Mouse (Mus musculus): Measurements from ENCODE around the gene Ptprd. TPM values are rescaled to one million over a fixed set of nuclear protein-coding genes. Genes with fewer than 3 reads are reported as not detected.

Ptprd gene
- polyA plus RNA-seq, 1 experiment from 2014 or later = 14.0 TPM

- 78% methylated on average over 6 of the region's 6 CpGs for WGBS
- Histone ChIP-seq H3K9me3 (ENCODE audit: control insufficient read depth, low read length) (no peaks in the 10 kb centered on the region), H3K27ac (ENCODE audit: low read length) (no peak overlapping the region), H3K4me2 (ENCODE audit: low read depth, low read length) (no peak overlapping the region), H3K4me1 (replicated peaks; ENCODE audit: control insufficient read depth, insufficient read depth, low read length) (no peaks in the 10 kb centered on the region), H3K9ac (ENCODE audit: low read length) (no peak overlapping the region), H3K36me3 (ENCODE audit: control insufficient read depth, insufficient read depth, low read length) (no peaks in the 10 kb centered on the region), H3K4me3 (ENCODE audit: low read length) (no peak overlapping the region), H3K27me3 (ENCODE audit: control insufficient read depth, insufficient read depth, low read depth, low read length) (no peaks in the 10 kb centered on the region)
- no peak for ATAC-seq (ENCODE audit: low read depth)
These were observed 1831.3 kb downstream of the Ptprd start for GRCm38 (mm10) chr4:76380312-76380917.

GRCm38 (mm10) chr4:76370041-76370880, 1841.5 kb downstream of the Ptprd start:
- H3K4me3 ChIP-seq (ENCODE audit: low read length) = no peak overlapping the region
- ATAC-seq (ENCODE audit: low read depth) = peak; percentile 95
- H3K36me3 ChIP-seq (ENCODE audit: control insufficient read depth, insufficient read depth, low read length) = no peaks in the 10 kb centered on the region
- no peaks in the 10 kb centered on the region for H3K9me3 ChIP-seq (ENCODE audit: control insufficient read depth, low read length)
- 36% methylated on average over 4 of the region's 4 CpGs for WGBS
- peaks cover 8% of the 10 kb centered on the region for H3K4me1 ChIP-seq (replicated peaks; ENCODE audit: control insufficient read depth, insufficient read depth, low read length)
- peak overlapping the region; percentile 48 for H3K27ac ChIP-seq (ENCODE audit: low read length)
- peak overlapping the region; percentile 6; the same call in 1 of the 2 replicates for H3K4me2 ChIP-seq (ENCODE audit: low read depth, low read length)
- H3K27me3 ChIP-seq (ENCODE audit: control insufficient read depth, insufficient read depth, low read depth, low read length) = no peaks in the 10 kb centered on the region
- H3K9ac ChIP-seq (ENCODE audit: low read length) = no peak overlapping the region

GRCm38 (mm10) chr4:76369101-76369500, 1842.7 kb downstream of the Ptprd start:
- no peak for ATAC-seq (ENCODE audit: low read depth)
- Histone ChIP-seq H3K36me3 (ENCODE audit: control insufficient read depth, insufficient read depth, low read length) (no peaks in the 10 kb centered on the region), H3K4me3 (ENCODE audit: low read length) (no peak overlapping the region), H3K4me2 (ENCODE audit: low read depth, low read length) (no peak overlapping the region), H3K4me1 (replicated peaks; ENCODE audit: control insufficient read depth, insufficient read depth, low read length) (peaks cover 8% of the 10 kb centered on the region), H3K9ac (ENCODE audit: low read length) (no peak overlapping the region), H3K9me3 (ENCODE audit: control insufficient read depth, low read length) (no peaks in the 10 kb centered on the region), H3K27ac (ENCODE audit: low read length) (no peak overlapping the region), H3K27me3 (ENCODE audit: control insufficient read depth, insufficient read depth, low read depth, low read length) (no peaks in the 10 kb centered on the region)
- WGBS = 42% methylated on average over 3 of the region's 3 CpGs

- Histone ChIP-seq H3K36me3 (ENCODE audit: control insufficient read depth, insufficient read depth, low read length) (no peaks in the 10 kb centered on the region), H3K27me3 (ENCODE audit: control insufficient read depth, insufficient read depth, low read depth, low read length) (no peaks in the 10 kb centered on the region), H3K4me3 (ENCODE audit: low read length) (no peak overlapping the region), H3K27ac (ENCODE audit: low read length) (no peak overlapping the region), H3K9ac (ENCODE audit: low read length) (no peak overlapping the region), H3K9me3 (ENCODE audit: control insufficient read depth, low read length) (no peaks in the 10 kb centered on the region), H3K4me1 (replicated peaks; ENCODE audit: control insufficient read depth, insufficient read depth, low read length) (peaks cover 8% of the 10 kb centered on the region), H3K4me2 (ENCODE audit: low read depth, low read length) (no peak overlapping the region)
- no peak for ATAC-seq (ENCODE audit: low read depth)
- WGBS = 88% methylated on average over 2 of the region's 2 CpGs
These were observed 1843.5 kb downstream of the Ptprd start for GRCm38 (mm10) chr4:76368291-76368690.

GRCm38 (mm10) chr4:76367285-76367684, 1844.5 kb downstream of the Ptprd start:
- Histone ChIP-seq H3K9ac (ENCODE audit: low read length) (no peak overlapping the region), H3K36me3 (ENCODE audit: control insufficient read depth, insufficient read depth, low read length) (no peaks in the 10 kb centered on the region), H3K4me1 (replicated peaks; ENCODE audit: control insufficient read depth, insufficient read depth, low read length) (peaks cover 8% of the 10 kb centered on the region), H3K9me3 (ENCODE audit: control insufficient read depth, low read length) (no peaks in the 10 kb centered on the region), H3K27ac (ENCODE audit: low read length) (no peak overlapping the region), H3K4me3 (ENCODE audit: low read length) (no peak overlapping the region), H3K4me2 (ENCODE audit: low read depth, low read length) (no peak overlapping the region), H3K27me3 (ENCODE audit: control insufficient read depth, insufficient read depth, low read depth, low read length) (no peaks in the 10 kb centered on the region)
- no peak for ATAC-seq (ENCODE audit: low read depth)
- 76% methylated on average over 3 of the region's 3 CpGs for WGBS

- peaks cover 10% of the 10 kb centered on the region for H3K4me1 ChIP-seq (replicated peaks; ENCODE audit: control insufficient read depth, insufficient read depth, low read length)
- ATAC-seq (ENCODE audit: low read depth) = no peak
- no peak overlapping the region for H3K27ac ChIP-seq (ENCODE audit: low read length)
- H3K4me3 ChIP-seq (ENCODE audit: low read length) = no peak overlapping the region
- H3K9ac ChIP-seq (ENCODE audit: low read length) = no peak overlapping the region
- 33% methylated on average over 4 of the region's 4 CpGs for WGBS
- H3K36me3 ChIP-seq (ENCODE audit: control insufficient read depth, insufficient read depth, low read length) = no peaks in the 10 kb centered on the region
- no peaks in the 10 kb centered on the region for H3K27me3 ChIP-seq (ENCODE audit: control insufficient read depth, insufficient read depth, low read depth, low read length)
- no peaks in the 10 kb centered on the region for H3K9me3 ChIP-seq (ENCODE audit: control insufficient read depth, low read length)
- no peak overlapping the region for H3K4me2 ChIP-seq (ENCODE audit: low read depth, low read length)
These were observed 1845.9 kb downstream of the Ptprd start for GRCm38 (mm10) chr4:76365871-76366270.

- Histone ChIP-seq H3K9me3 (ENCODE audit: control insufficient read depth, low read length) (no peaks in the 10 kb centered on the region), H3K4me2 (ENCODE audit: low read depth, low read length) (no peak overlapping the region), H3K4me1 (replicated peaks; ENCODE audit: control insufficient read depth, insufficient read depth, low read length) (0 out of 2 replicates have a peak, but pooled peaks cover 2% of the 10 kb centered on the region), H3K9ac (ENCODE audit: low read length) (no peak overlapping the region), H3K27me3 (ENCODE audit: control insufficient read depth, insufficient read depth, low read depth, low read length) (no peaks in the 10 kb centered on the region), H3K4me3 (ENCODE audit: low read length) (no peak overlapping the region), H3K27ac (ENCODE audit: low read length) (no peak overlapping the region), H3K36me3 (ENCODE audit: control insufficient read depth, insufficient read depth, low read length) (no peaks in the 10 kb centered on the region)
- no peak for ATAC-seq (ENCODE audit: low read depth)
- WGBS = 41% methylated on average over 1 of the region's 1 CpGs
These were observed 1850.2 kb downstream of the Ptprd start for GRCm38 (mm10) chr4:76361546-76361945.

- H3K9me3 ChIP-seq (ENCODE audit: control insufficient read depth, low read length) = peaks cover 2% of the 10 kb centered on the region; the same call in 1 of the 2 replicates
- no peak overlapping the region for H3K27ac ChIP-seq (ENCODE audit: low read length)
- no peak overlapping the region for H3K4me2 ChIP-seq (ENCODE audit: low read depth, low read length)
- no peak overlapping the region for H3K4me3 ChIP-seq (ENCODE audit: low read length)
- WGBS = 79% methylated on average over 2 of the region's 2 CpGs
- H3K36me3 ChIP-seq (ENCODE audit: control insufficient read depth, insufficient read depth, low read length) = no peaks in the 10 kb centered on the region; the same call in 1 of the 2 replicates
- no peak for ATAC-seq (ENCODE audit: low read depth)
- H3K9ac ChIP-seq (ENCODE audit: low read length) = no peak overlapping the region
- peaks cover 6% of the 10 kb centered on the region for H3K4me1 ChIP-seq (replicated peaks; ENCODE audit: control insufficient read depth, insufficient read depth, low read length)
- H3K27me3 ChIP-seq (ENCODE audit: control insufficient read depth, insufficient read depth, low read depth, low read length) = no peaks in the 10 kb centered on the region
These were observed 1857.6 kb downstream of the Ptprd start for GRCm38 (mm10) chr4:76354167-76354566.

- Histone ChIP-seq H3K27ac (ENCODE audit: low read length) (no peak overlapping the region), H3K4me2 (ENCODE audit: low read depth, low read length) (no peak overlapping the region), H3K27me3 (ENCODE audit: control insufficient read depth, insufficient read depth, low read depth, low read length) (no peaks in the 10 kb centered on the region), H3K36me3 (ENCODE audit: control insufficient read depth, insufficient read depth, low read length) (no peaks in the 10 kb centered on the region; the same call in 1 of the 2 replicates), H3K9me3 (ENCODE audit: control insufficient read depth, low read length) (peaks cover 3% of the 10 kb centered on the region; the same call in 1 of the 2 replicates), H3K4me3 (ENCODE audit: low read length) (no peak overlapping the region), H3K4me1 (replicated peaks; ENCODE audit: control insufficient read depth, insufficient read depth, low read length) (peaks cover 6% of the 10 kb centered on the region), H3K9ac (ENCODE audit: low read length) (no peak overlapping the region)
- 48% methylated on average over 1 of the region's 1 CpGs for WGBS
- no peak for ATAC-seq (ENCODE audit: low read depth)
These were observed 1859.3 kb downstream of the Ptprd start for GRCm38 (mm10) chr4:76352468-76352867.

Measured in lung, embryonic 16.5 days (tissue).